Mouse (Mus musculus): ENCODE data around the gene Ppp1r12c. TPM values are rescaled to one million over a fixed set of nuclear protein-coding genes. Genes with fewer than 3 reads are reported as not detected.

Gene Ppp1r12c
- total and polyA plus RNA-seq, 2 experiments from 2014 or later, result 34.6 to 75.5 TPM

GRCm38 (mm10) chr7:4521231-4522003, 19.9 kb upstream of the Ppp1r12c start:
- no peak for ATAC-seq (ENCODE audit: low FRiP score)

DNA sequence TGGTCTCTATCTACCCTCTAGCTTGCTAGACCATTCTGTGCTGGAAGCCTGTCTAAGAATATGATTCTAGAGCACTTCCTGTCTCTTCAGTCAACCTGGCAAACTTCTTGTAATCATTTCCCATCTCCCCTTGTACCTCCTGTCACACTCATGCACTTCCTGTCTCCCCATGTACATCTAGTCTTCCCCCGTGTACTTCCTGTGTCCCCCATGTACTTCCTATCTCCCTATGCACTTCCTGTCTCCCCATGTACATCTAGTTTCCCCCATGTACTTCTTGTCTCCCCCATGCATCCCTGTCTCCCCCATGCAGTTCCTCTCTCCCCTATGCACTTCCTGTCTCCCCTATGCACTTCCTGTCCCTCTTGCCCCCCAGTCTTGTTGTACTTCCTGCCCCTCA, 17.0 kb upstream of the Ppp1r12c start:
- Histone ChIP-seq H3K36me3 (ENCODE audit: insufficient read depth, low read length) (no peaks in the 10 kb centered on the region), H3K9ac (replicated peaks; ENCODE audit: low read length, poor library complexity, severe bottlenecking) (no peak overlapping the region), H3K4me3 (ENCODE audit: low read depth, low read length) (no peak overlapping the region), H3K9me3 (ENCODE audit: low read length) (no peaks in the 10 kb centered on the region), H3K27me3 (ENCODE audit: insufficient read depth, low read length) (0 out of 2 replicates have a peak, but pooled peaks cover 2% of the 10 kb centered on the region), H3K27ac (ENCODE audit: low read depth, low read length) (no peak overlapping the region), H3K4me1 (ENCODE audit: insufficient read depth, low read length) (no peaks in the 10 kb centered on the region), H3K4me2 (ENCODE audit: low read depth, low read length, poor library complexity, severe bottlenecking) (no peak overlapping the region)
- DNase-seq (ENCODE audit: low spot score) (no peak), ATAC-seq (ENCODE audit: low FRiP score) (no peak)
- TF ChIP-seq CTCF (IDR thresholded peaks at IDR 0.05), result no peak
- 80% methylated on average over 1 of the region's 1 CpGs for WGBS

More at GRCm38 (mm10) chr7:4521231-4522003, 19.9 kb upstream of the Ppp1r12c start:
- H3K27me3 ChIP-seq (ENCODE audit: insufficient read depth, low read length), result 0 out of 2 replicates have a peak, but pooled peaks cover 2% of the 10 kb centered on the region
- no peaks in the 10 kb centered on the region for H3K4me1 ChIP-seq (ENCODE audit: insufficient read depth, low read length)
- 37% methylated on average over 32 of the region's 32 CpGs for WGBS
- no peaks in the 10 kb centered on the region for H3K9me3 ChIP-seq (ENCODE audit: low read length)
- H3K36me3 ChIP-seq (ENCODE audit: insufficient read depth, low read length), result no peaks in the 10 kb centered on the region
- H3K27ac ChIP-seq (ENCODE audit: low read depth, low read length), result no peak overlapping the region
- H3K4me3 ChIP-seq (ENCODE audit: low read depth, low read length), result peak overlapping the region; percentile 17; the same call in 1 of the 2 replicates
- H3K4me2 ChIP-seq (ENCODE audit: low read depth, low read length, poor library complexity, severe bottlenecking), result peak overlapping the region; percentile 44
- 0 out of 2 replicates have a peak, but pooled peaks have one; percentile 28 for TF ChIP-seq CTCF (IDR thresholded peaks at IDR 0.05)
- no peak for DNase-seq (ENCODE audit: low spot score)
- no peak overlapping the region for H3K9ac ChIP-seq (replicated peaks; ENCODE audit: low read length, poor library complexity, severe bottlenecking)

GRCm38 (mm10) chr7:4516332-4517050, 15.0 kb upstream of the Ppp1r12c start, which contains the start of gene Tnnt1:
Gene Tnnt1 (minus strand): TSS chr7:4516382.
- no peak for ATAC-seq (ENCODE audit: low FRiP score)
- no peak within 1 kb of the TSS for H3K4me3 ChIP-seq (ENCODE audit: low read depth, low read length)
- no peak within 1 kb of the TSS for H3K27ac ChIP-seq (ENCODE audit: low read depth, low read length)

GRCm38 (mm10) chr7:4515853-4516252, 14.4 kb upstream of the Ppp1r12c start:
- DNase-seq (ENCODE audit: low spot score) (no peak), ATAC-seq (ENCODE audit: low FRiP score) (no peak)
- 63% methylated on average over 6 of the region's 6 CpGs for WGBS
- no peak overlapping the region for H3K4me3 ChIP-seq (ENCODE audit: low read depth, low read length)
- TF ChIP-seq CTCF (IDR thresholded peaks at IDR 0.05), result no peak
- H3K27ac ChIP-seq (ENCODE audit: low read depth, low read length), result no peak overlapping the region
- no peaks in the 10 kb centered on the region for H3K36me3 ChIP-seq (ENCODE audit: insufficient read depth, low read length)
- no peak overlapping the region for H3K9ac ChIP-seq (replicated peaks; ENCODE audit: low read length, poor library complexity, severe bottlenecking)
- H3K27me3 ChIP-seq (ENCODE audit: insufficient read depth, low read length), result no peaks in the 10 kb centered on the region
- no peaks in the 10 kb centered on the region for H3K4me1 ChIP-seq (ENCODE audit: insufficient read depth, low read length)
- H3K4me2 ChIP-seq (ENCODE audit: low read depth, low read length, poor library complexity, severe bottlenecking), result no peak overlapping the region
- H3K9me3 ChIP-seq (ENCODE audit: low read length), result no peaks in the 10 kb centered on the region

More at GRCm38 (mm10) chr7:4516332-4517050, 15.0 kb upstream of the Ppp1r12c start, which contains the start of gene Tnnt1:
- DNase-seq (ENCODE audit: low spot score), result no peak
- no peak for TF ChIP-seq CTCF (IDR thresholded peaks at IDR 0.05)
- Histone ChIP-seq H3K4me2 (ENCODE audit: low read depth, low read length, poor library complexity, severe bottlenecking) (no peak within 1 kb of the TSS), H3K27me3 (ENCODE audit: insufficient read depth, low read length) (0 out of 2 replicates have a peak, but pooled peaks cover under 1% of the 10 kb centered on the region), H3K36me3 (ENCODE audit: insufficient read depth, low read length) (no peaks in the 10 kb centered on the region), H3K9ac (replicated peaks; ENCODE audit: low read length, poor library complexity, severe bottlenecking) (no peak within 1 kb of the TSS), H3K4me1 (ENCODE audit: insufficient read depth, low read length) (no peaks in the 10 kb centered on the region), H3K9me3 (ENCODE audit: low read length) (no peaks in the 10 kb centered on the region)
- WGBS, result 27% methylated on average over 3 of the region's 4 CpGs

DNA sequence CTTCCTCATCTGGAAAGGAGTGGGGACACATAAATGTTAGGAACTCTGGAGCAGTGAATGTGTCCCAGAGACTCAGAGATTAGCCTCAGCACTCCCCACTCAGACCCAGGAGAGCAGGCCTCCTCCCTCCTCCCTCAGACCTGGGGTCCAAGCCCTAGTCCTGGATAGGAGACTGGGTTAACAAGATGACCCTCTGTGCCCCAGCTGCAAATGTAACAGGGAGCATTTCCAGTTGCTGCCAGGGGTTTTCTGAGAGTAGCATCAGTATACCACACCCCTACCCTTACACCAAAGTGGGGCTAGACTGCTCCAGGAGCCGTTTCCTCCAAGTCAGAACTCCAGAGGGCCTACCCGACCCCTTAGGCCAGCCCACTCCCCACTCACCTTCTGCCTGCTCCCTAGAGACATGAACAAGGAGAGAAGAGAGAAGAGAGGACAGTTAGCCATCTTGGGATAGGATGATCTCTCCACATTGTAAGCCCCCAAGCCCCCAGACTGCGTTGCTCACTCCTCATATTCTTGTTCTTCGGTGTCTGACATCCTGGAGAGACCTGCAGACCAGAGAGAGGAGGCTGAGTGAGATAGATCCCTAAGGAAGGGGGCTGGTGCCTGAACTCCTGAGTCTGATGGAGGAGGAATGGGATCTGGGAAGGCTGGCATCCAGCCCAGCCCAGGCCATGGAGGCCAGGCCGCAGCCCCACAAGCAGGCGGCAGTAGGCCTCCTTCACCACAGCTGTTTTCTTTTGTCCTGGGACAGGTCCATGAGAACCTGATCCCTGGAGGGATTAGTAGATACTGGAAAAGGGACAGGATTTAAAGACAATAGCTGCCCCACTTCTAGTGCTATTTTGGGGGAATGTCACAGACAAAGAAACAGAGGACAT, 12.6 kb upstream of the Ppp1r12c start:
- 43% methylated on average over 6 of the region's 6 CpGs for WGBS
- Histone ChIP-seq H3K27ac (ENCODE audit: low read depth, low read length) (no peak overlapping the region), H3K9me3 (ENCODE audit: low read length) (no peaks in the 10 kb centered on the region)

More for the DNA sequence above, 12.6 kb upstream of the Ppp1r12c start:
- no peak for TF ChIP-seq CTCF (IDR thresholded peaks at IDR 0.05)
- Histone ChIP-seq H3K27me3 (ENCODE audit: insufficient read depth, low read length) (no peaks in the 10 kb centered on the region), H3K4me3 (ENCODE audit: low read depth, low read length) (no peak overlapping the region), H3K9ac (replicated peaks; ENCODE audit: low read length, poor library complexity, severe bottlenecking) (no peak overlapping the region), H3K36me3 (ENCODE audit: insufficient read depth, low read length) (no peaks in the 10 kb centered on the region), H3K4me1 (ENCODE audit: insufficient read depth, low read length) (no peaks in the 10 kb centered on the region), H3K4me2 (ENCODE audit: low read depth, low read length, poor library complexity, severe bottlenecking) (no peak overlapping the region)
- no peak for DNase-seq (ENCODE audit: low spot score)
- no peak for ATAC-seq (ENCODE audit: low FRiP score)
